Mouse (Mus musculus): ENCODE data around the gene Trim11.

Gene Trim11

DNA sequence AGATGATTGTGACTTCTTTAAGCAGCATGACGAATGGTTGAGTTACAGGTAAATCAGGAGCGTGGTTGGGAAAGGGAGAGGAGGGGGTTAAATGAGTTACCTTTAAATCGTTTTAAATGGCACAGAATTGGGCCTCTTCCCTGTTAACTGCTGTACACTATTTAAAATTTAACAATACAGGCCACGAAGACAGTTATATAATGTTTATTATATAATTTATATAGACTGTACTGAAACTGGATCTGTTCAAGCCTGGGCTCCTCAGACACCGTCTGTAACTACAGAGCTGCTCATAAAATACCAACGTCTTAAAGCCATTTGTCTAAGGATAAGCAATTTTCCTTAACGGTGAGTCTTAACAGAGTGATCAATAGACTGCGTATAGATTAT is 22.0 kb upstream of the Trim11 start:
- no peak for DNase-seq (ENCODE audit: low spot score)

GRCm38 (mm10) chr11:58957226-58957914 is 20.5 kb upstream of the Trim11 start:
- DNase-seq (ENCODE audit: low spot score): no peak

DNA sequence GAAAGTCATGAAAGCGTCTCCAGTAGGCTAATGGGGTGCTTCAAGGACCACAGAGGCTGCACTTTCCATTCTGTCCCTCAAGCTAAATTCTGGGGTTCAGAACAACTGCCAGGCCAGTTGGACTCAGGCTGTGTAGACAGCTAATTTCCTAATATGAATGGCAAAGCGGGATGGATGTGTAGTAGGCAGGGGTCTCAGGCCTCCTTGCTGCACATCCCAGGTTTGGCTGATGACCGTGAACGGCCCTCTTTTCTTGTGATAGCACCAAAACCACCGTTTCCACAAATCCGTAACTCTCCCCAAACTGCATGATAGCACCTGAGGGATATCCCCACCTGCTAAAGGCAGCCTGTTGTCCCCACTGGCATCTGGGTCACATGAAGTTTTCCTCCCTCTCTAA is 19.4 kb upstream of the Trim11 start:
- no peak for DNase-seq (ENCODE audit: low spot score)

GRCm38 (mm10) chr11:58959186-58959825 is 18.6 kb upstream of the Trim11 start:
- no peak for DNase-seq (ENCODE audit: low spot score)

DNA sequence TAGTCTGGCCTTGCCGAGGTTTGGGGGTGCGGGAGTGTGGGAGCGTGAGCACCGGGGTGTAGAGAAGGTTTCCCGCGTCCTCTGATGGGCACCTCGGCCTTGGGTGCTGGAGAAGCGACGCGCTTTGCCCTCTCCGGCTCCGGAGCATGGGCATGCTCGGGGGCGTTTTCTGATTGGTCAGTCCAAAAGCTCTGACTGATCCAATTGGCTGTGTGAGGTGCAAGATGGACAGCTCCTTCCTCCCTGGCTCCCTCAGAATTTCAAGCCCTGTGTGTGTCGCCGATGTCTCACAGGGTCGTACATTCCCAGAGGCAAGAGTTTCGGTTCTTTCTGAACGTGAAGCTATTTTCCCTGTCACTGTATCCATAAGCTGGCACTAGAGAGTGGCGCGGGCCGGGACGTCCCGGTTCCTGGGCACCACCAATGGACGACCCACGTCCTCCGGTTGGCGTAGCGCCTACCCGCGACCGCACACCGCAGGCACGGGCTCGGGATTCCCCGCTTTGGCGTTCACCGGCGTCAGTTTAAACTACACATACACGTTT is 17.9 kb upstream of the Trim11 start:
- DNase-seq (ENCODE audit: low spot score): peak; percentile 65

DNA sequence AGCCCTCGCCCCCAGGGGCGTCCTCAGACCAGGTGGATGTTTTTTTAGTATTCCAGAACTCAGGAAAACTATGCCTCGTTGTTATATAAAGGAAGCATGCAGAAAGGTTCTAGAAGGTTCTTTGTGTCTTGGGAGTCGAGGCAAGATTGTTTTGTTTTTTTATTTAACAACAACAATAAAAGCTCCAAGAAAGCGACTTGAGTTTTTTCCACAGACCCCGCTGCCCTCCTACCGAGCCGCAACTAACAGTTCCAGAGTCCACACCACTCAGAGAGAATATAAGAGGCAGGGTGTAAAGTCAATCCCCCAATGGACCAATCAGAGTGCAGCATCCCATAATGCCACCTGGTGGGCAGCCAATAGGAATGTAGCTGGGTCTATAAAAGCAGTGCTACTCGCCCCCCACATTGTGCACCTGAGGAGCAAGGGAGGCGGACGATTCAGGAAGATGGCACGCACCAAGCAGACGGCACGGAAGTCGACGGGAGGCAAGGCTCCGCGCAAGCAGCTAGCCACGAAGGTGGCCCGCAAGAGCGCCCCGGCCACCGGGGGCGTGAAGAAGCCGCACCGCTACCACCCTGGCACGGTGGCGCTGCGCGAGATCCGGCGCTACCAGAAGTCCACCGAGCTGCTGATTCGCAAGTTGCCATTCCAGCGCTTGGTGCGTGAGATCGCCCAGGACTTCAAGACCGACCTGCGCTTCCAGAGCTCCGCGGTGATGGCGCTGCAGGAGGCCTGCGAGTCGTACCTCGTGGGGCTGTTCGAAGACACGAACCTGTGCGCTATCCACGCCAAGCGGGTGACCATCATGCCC is 16.3 kb upstream of the Trim11 start:
- no peak for DNase-seq (ENCODE audit: low spot score)

DNA sequence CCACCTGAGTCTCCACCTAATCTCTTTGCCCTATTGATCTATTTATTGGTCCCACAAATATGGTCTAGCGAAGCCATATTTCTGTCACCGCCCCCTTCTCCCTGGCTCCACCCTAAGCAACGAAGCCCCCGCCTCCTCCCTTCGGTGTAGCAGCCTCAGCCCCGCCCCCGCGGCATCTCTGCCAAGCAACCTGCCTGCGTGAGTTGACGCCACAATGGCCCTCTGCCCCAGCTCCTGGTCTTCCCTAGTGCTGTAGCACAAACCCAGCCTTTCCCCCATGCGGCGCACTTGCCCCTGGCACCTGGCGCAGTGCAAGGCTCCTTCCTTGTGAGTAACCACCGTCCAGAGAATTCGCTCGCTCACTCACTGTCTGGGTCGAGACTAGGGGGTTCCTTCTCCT is 14.3 kb upstream of the Trim11 start:
- DNase-seq (ENCODE audit: low spot score): peak; percentile 39

GRCm38 (mm10) chr11:58964216-58964615 is 13.7 kb upstream of the Trim11 start:
- no peak for DNase-seq (ENCODE audit: low spot score)

DNA sequence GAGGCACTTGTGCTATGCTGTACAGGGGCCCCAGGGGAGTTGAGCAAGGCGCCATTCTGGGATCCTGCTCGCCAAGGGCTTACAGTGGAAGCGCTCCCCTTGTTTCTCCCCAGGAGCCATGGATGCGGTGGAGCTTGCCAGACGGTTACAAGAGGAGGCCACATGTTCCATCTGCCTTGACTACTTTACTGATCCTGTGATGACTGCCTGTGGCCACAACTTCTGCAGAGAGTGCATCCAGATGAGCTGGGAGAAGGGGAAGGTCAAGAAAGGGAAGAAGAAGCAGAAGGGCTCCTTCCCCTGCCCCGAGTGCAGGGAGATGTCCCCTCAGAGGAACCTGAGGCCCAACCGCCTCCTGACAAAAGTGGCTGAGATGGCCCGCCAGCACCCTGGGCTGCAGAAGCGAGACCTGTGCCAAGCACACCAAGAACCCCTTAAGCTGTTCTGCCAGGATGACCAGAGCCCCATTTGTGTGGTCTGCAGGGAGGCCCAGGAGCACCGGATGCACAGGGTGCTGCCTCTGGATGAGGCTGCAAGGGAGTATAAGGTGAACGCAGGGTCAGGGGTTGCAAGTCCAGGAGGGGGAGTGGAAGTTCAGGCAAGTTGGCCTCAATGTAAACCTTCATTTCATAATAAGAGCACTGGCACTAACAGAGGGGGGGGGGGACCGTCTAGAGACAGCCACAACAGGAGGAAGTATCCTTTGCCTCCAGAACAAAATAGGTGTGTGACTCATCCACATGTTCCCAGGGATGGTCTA is 12.7 kb upstream of the Trim11 start:
- no peak for DNase-seq (ENCODE audit: low spot score)

- DNase-seq (ENCODE audit: low spot score): no peak
Measured at GRCm38 (mm10) chr11:58967346-58967745, 10.5 kb upstream of the Trim11 start.

- DNase-seq (ENCODE audit: low spot score): no peak
Measured at GRCm38 (mm10) chr11:58968551-58968950, 9.3 kb upstream of the Trim11 start.

DNA sequence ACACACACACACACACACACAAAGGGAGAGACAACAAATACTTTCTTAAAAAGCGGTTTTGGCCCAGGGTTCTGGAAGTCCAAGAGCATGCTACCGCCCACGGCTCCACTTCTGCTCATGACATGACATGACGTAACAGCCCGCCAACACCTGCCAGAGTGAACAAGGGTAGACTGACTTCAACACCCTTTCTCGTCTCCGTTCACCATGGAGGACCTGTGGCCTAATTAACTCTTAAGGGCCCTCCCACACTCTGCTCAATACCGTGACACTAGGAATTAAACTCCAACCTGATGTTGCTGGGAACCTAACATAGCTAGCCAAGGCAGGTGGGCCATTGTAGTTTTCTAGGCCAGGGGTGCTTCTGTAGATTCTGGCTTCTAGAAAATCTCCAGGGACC is 8.9 kb upstream of the Trim11 start:
- no peak for DNase-seq (ENCODE audit: low spot score)

GRCm38 (mm10) chr11:58969659-58970058 is 8.2 kb upstream of the Trim11 start:
- DNase-seq (ENCODE audit: low spot score): no peak

GRCm38 (mm10) chr11:58970831-58971530 is 6.9 kb upstream of the Trim11 start:
- DNase-seq (ENCODE audit: low spot score): no peak

DNA sequence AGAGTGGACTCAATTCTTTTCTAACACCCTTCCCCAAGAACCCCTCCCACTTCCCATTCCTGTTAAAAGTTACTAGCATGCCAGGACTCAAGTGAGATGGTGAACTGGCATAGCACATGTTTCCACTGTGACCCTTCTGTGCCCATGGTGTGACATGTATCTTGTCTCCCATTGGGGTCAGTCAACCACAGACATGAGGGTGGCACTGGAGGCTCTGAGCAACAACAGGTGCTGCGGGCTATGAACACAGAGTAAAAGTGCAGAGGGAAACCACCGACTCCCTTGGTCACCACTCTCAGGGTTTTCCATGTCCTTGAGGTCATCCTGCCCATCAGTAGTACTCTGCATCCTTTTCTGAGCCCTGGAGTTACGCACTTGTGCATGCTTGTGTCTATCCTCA is 6.1 kb upstream of the Trim11 start:
- no peak for DNase-seq (ENCODE audit: low spot score)

DNA sequence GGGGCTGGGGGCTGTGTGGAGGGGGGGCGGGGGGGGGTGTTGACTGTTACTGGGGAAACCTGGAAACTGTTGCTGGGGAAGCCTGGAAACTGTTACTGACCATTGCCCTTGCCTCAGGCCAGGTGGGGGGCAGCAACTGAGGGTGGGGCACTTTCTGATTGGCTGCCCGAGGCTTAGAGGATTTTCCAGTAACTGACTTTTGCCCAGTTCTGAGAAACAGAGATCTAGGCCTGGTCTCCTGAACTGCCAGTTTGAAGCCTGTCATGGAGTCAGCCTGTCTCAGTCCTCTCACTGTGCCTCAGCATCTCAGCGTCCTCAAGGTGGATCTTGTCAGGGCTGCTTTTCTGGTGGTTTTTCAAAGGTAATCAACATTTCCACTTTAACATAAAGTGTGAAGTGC is 3.5 kb upstream of the Trim11 start:
- no peak for DNase-seq (ENCODE audit: low spot score)

GRCm38 (mm10) chr11:58977150-58977549 is 743 bp upstream of the Trim11 start:
- DNase-seq (ENCODE audit: low spot score): no peak

DNA sequence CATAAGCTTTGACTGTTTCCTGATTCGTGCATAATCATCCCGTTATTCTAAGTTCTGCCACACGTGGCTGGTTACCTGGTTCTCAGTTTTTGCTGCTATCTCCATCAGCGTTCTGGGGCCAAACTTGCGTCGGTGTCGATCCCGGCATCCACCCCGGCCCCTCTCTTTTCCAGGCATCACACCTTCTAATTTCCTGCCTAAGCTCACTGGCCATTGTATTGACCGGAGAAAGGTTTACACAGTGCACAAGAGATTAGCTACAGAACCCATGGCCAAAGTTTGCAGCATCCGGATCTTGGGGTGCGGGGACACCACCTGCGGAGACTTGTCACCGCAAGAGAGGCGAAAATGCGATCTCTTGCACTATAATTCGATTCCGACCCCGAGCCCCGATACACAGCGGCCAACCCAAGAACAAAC is 276 bp upstream of the Trim11 start:
- no peak for DNase-seq (ENCODE audit: low spot score)

- DNase-seq (ENCODE audit: low spot score): no peak
Measured at GRCm38 (mm10) chr11:58978706-58979030, 775 bp downstream of the Trim11 start.

GRCm38 (mm10) chr11:58979183-58979582 is 1.3 kb downstream of the Trim11 start:
- DNase-seq (ENCODE audit: low spot score): no peak

DNA sequence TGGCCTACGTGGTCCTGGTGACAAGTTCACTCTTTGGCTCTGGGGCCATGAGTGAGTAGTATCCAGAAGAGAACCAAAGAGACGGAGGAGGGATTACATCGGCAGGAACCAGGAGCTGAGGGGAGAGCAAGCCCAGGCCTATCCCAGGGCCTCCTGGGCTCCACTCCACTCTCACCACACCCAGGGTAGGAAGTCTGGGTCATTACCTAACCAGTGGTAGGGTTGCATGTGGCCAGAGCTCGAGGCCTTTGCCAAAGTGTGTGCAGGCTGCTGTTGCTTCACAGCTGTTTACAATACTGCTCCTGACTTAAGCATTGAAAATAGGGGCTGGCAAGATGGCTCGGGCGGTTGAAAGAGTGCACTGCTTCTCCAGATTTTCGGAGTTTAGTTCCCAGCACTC is 1.8 kb downstream of the Trim11 start:
- DNase-seq (ENCODE audit: low spot score): no peak

Data from ovary, postnatal 36 days (tissue).